Mouse (Mus musculus): Measurements from ENCODE around the gene Myl6.

- TF ChIP-seq CTCF (IDR thresholded peaks at IDR 0.05; ENCODE audit: control insufficient read depth, insufficient read depth, low read length), result no peak
- TF ChIP-seq POLR2A (IDR thresholded peaks at IDR 0.05; ENCODE audit: borderline replicate concordance, control insufficient read depth, low read depth, low read length), result no peak
These were observed 2.0 kb upstream of the Myl6 start for GRCm38 (mm10) chr10:128495903-128496302.

Measured in bone marrow, adult 2 months (tissue).